Mouse (Mus musculus) ES-CJ7 (cell line): ENCODE measurements around the gene Naxd.
A peak's percentile ranks its signal among the peaks of the same experiment; 100 is the strongest.
"Not testable (repeated sequence)": the region's sequence is repeated elsewhere in the genome, so short reads cannot be mapped to it uniquely, and the experiment has no call there.

Source experiments
- DNase-seq: peaks from one replicate; pipeline ENCODE4 v3.0.0; 2011; ENCODE audit warnings: low read depth, low spot score

Gene Naxd

GRCm38 (mm10) chr8:11471309-11471708, 26.0 kb upstream of the Naxd start:
- no peak for DNase-seq

- DNase-seq: no peak
Measured at GRCm38 (mm10) chr8:11473072-11473471, 24.2 kb upstream of the Naxd start.

- DNase-seq: no peak
Measured at GRCm38 (mm10) chr8:11475397-11475796, 21.9 kb upstream of the Naxd start.

- DNase-seq: no peak
Measured at GRCm38 (mm10) chr8:11475876-11476275, 21.4 kb upstream of the Naxd start.

GRCm38 (mm10) chr8:11476338-11477177, 20.7 kb upstream of the Naxd start:
- DNase-seq: peak; percentile 60

GRCm38 (mm10) chr8:11477178-11477553, 20.1 kb upstream of the Naxd start:
- no peak for DNase-seq

- peak; percentile 83 for DNase-seq
Measured at GRCm38 (mm10) chr8:11477811-11478761, 19.2 kb upstream of the Naxd start, which contains the start of gene Rab20. Rab20 (minus strand) TSS chr8:11478710.

- DNase-seq: no peak
Measured at GRCm38 (mm10) chr8:11478807-11479527, 18.3 kb upstream of the Naxd start.

- no peak for DNase-seq
Measured at GRCm38 (mm10) chr8:11479591-11479990, 17.7 kb upstream of the Naxd start.

GRCm38 (mm10) chr8:11481876-11482275, 15.4 kb upstream of the Naxd start:
- no peak for DNase-seq

- no peak for DNase-seq
Measured at GRCm38 (mm10) chr8:11482537-11482936, 14.8 kb upstream of the Naxd start.

GRCm38 (mm10) chr8:11486142-11486541, 11.2 kb upstream of the Naxd start:
- DNase-seq: peak; percentile 81

GRCm38 (mm10) chr8:11487229-11487628, 10.1 kb upstream of the Naxd start:
- no peak for DNase-seq

GRCm38 (mm10) chr8:11492340-11492739, 5.0 kb upstream of the Naxd start:
- not testable (repeated sequence) for DNase-seq

- DNase-seq: no peak
Measured at GRCm38 (mm10) chr8:11498281-11498680, 975 bp downstream of the Naxd start.

GRCm38 (mm10) chr8:11498786-11499485, 1.6 kb downstream of the Naxd start:
- DNase-seq: no peak

- DNase-seq: no peak
Measured at GRCm38 (mm10) chr8:11503476-11504232, 6.3 kb downstream of the Naxd start.

GRCm38 (mm10) chr8:11506074-11506473, 8.8 kb downstream of the Naxd start:
- DNase-seq: no peak

GRCm38 (mm10) chr8:11506802-11507201, 9.5 kb downstream of the Naxd start:
- DNase-seq: peak; percentile 78

GRCm38 (mm10) chr8:11508880-11509279, 11.6 kb downstream of the Naxd start:
- no peak for DNase-seq
